In the genomic region with DNA sequence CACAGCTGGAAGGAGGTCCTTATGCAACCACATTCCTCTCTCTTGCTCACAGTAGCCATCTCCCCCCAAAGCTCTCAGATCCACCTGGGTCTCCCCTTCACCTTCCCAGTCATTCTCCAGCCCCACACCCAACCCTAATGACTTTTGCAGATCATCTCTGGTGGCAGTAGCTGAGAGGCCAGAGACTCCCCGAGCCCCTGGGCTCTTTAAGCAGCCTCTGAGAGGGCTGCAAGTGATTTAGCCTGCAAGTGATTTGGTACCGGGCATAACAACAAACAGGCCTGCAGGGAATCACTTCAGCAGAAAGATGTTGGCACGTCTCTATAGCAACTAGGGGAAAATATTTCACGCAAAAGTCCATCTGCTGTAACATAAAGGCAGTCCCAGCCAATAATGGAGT, we compare ENCODE assay signal across 16 mouse cellular contexts.
A peak's percentile ranks its signal among the peaks of the same experiment; 100 is the strongest.
DNase-seq lines count a peak whose midpoint lies in the region; ATAC-seq and TF ChIP-seq lines count a peak whose summit lies in the region.
"Had no signal": no experiment of that assay in that cellular context is flagged by ENCODE, and none has a peak within 500 bp of the region (broad histone marks: within the 10 kb centered on the region; RNA-seq: fewer than 3 reads in every experiment).

No protein-coding gene starts in this region.

- H3K36me3 ChIP-seq in forebrain, embryonic 16.5 days (ENCODE audit: control insufficient read depth, insufficient read depth): no peaks in the 10 kb centered on the region
- no peaks in the 10 kb centered on the region for H3K36me3 ChIP-seq in forebrain, embryonic 13.5 days (ENCODE audit: poor library complexity, severe bottlenecking)
- H3K36me3 ChIP-seq in lung, postnatal 0 days (ENCODE audit: insufficient read depth, low read length): no peaks in the 10 kb centered on the region
- no peaks in the 10 kb centered on the region for H3K36me3 ChIP-seq in hindbrain, embryonic 16.5 days (ENCODE audit: control insufficient read depth, insufficient read depth, low read length)
- H3K36me3 ChIP-seq in neural tube, embryonic 13.5 days: no peaks in the 10 kb centered on the region
- H3K36me3 ChIP-seq in intestine, postnatal 0 days (ENCODE audit: control insufficient read depth, insufficient read depth): no peaks in the 10 kb centered on the region
- H3K36me3 ChIP-seq: G1E; heart, embryonic 15.5 days; intestine, embryonic 15.5 days had no signal

- no peak for TF ChIP-seq EP300 in lung, postnatal 0 days (IDR thresholded peaks at IDR 0.05)

- no peak for TF ChIP-seq POLR2A in lung, adult 2 months (IDR thresholded peaks at IDR 0.05; ENCODE audit: borderline replicate concordance, extremely low read depth, low read depth, low read length)

- no peaks in the 10 kb centered on the region for H3K27me3 ChIP-seq in forebrain, embryonic 16.5 days (replicated peaks; ENCODE audit: control insufficient read depth, insufficient read depth, low read length)
- no peaks in the 10 kb centered on the region for H3K27me3 ChIP-seq in forebrain, embryonic 13.5 days
- H3K27me3 ChIP-seq in lung, postnatal 0 days (replicated peaks; ENCODE audit: insufficient read depth, low read length): no peaks in the 10 kb centered on the region
- H3K27me3 ChIP-seq in hindbrain, embryonic 16.5 days (replicated peaks; ENCODE audit: control insufficient read depth, insufficient read depth, low read length): no peaks in the 10 kb centered on the region
- no peaks in the 10 kb centered on the region for H3K27me3 ChIP-seq in neural tube, embryonic 13.5 days
- no peaks in the 10 kb centered on the region for H3K27me3 ChIP-seq in intestine, postnatal 0 days (replicated peaks; ENCODE audit: control insufficient read depth, insufficient read depth, low read length)
- H3K27me3 ChIP-seq: heart, embryonic 15.5 days; intestine, embryonic 15.5 days had no signal

- H3K27ac ChIP-seq in forebrain, embryonic 16.5 days (ENCODE audit: low read length): no peak overlapping the region
- no peak overlapping the region for H3K27ac ChIP-seq in forebrain, embryonic 13.5 days
- H3K27ac ChIP-seq in lung, postnatal 0 days (ENCODE audit: low read length): peak overlapping the region; percentile 6; the same call in 1 of the 2 replicates
- H3K27ac ChIP-seq in hindbrain, embryonic 16.5 days (ENCODE audit: low read depth, low read length): no peak overlapping the region
- peak overlapping the region; percentile 43 for H3K27ac ChIP-seq in neural tube, embryonic 13.5 days (replicated peaks)
- H3K27ac ChIP-seq in intestine, postnatal 0 days (ENCODE audit: low read depth, low read length): no peak overlapping the region
- H3K27ac ChIP-seq: heart, embryonic 15.5 days; intestine, embryonic 15.5 days had no signal

- no peak overlapping the region for H3K4me2 ChIP-seq in forebrain, embryonic 16.5 days (ENCODE audit: low read length)
- no peak overlapping the region for H3K4me2 ChIP-seq in forebrain, embryonic 13.5 days
- no peak overlapping the region for H3K4me2 ChIP-seq in lung, postnatal 0 days (replicated peaks; ENCODE audit: low read depth, low read length)
- no peak overlapping the region for H3K4me2 ChIP-seq in hindbrain, embryonic 16.5 days (ENCODE audit: low read length)
- no peak overlapping the region for H3K4me2 ChIP-seq in neural tube, embryonic 13.5 days
- H3K4me2 ChIP-seq in intestine, postnatal 0 days (replicated peaks; ENCODE audit: low read depth): no peak overlapping the region
- H3K4me2 ChIP-seq: heart, embryonic 15.5 days; intestine, embryonic 15.5 days had no signal

- H3K9me3 ChIP-seq in forebrain, embryonic 16.5 days (ENCODE audit: control insufficient read depth, low read length): no peaks in the 10 kb centered on the region
- H3K9me3 ChIP-seq in forebrain, embryonic 13.5 days (replicated peaks): no peaks in the 10 kb centered on the region
- no peaks in the 10 kb centered on the region for H3K9me3 ChIP-seq in lung, postnatal 0 days (ENCODE audit: low read length)
- H3K9me3 ChIP-seq in hindbrain, embryonic 16.5 days (ENCODE audit: control insufficient read depth, low read length): no peaks in the 10 kb centered on the region
- H3K9me3 ChIP-seq in neural tube, embryonic 13.5 days: no peaks in the 10 kb centered on the region
- no peaks in the 10 kb centered on the region for H3K9me3 ChIP-seq in intestine, postnatal 0 days (ENCODE audit: control insufficient read depth)
- H3K9me3 ChIP-seq: G1E; heart, embryonic 15.5 days; intestine, embryonic 15.5 days had no signal

- H3K4me1 ChIP-seq in forebrain, embryonic 16.5 days (replicated peaks; ENCODE audit: control insufficient read depth, insufficient read depth, low read length): peaks cover 7% of the 10 kb centered on the region
- H3K4me1 ChIP-seq in forebrain, embryonic 13.5 days: peaks cover 8% of the 10 kb centered on the region
- H3K4me1 ChIP-seq in lung, postnatal 0 days (ENCODE audit: insufficient read depth, low read depth, low read length): no peaks in the 10 kb centered on the region
- no peaks in the 10 kb centered on the region for H3K4me1 ChIP-seq in lung, adult 2 months (ENCODE audit: control insufficient read depth, insufficient read depth, low read length)
- peaks cover 8% of the 10 kb centered on the region for H3K4me1 ChIP-seq in hindbrain, embryonic 16.5 days (ENCODE audit: control insufficient read depth, insufficient read depth, low read depth, low read length)
- peaks cover 15% of the 10 kb centered on the region for H3K4me1 ChIP-seq in neural tube, embryonic 13.5 days (replicated peaks)
- no peaks in the 10 kb centered on the region for H3K4me1 ChIP-seq in intestine, postnatal 0 days (replicated peaks; ENCODE audit: control insufficient read depth, insufficient read depth, low read length)
- H3K4me1 ChIP-seq: heart, embryonic 15.5 days; intestine, embryonic 15.5 days had no signal

- 33% methylated on average over 4 of the region's 4 CpGs for WGBS in forebrain, embryonic 16.5 days
- 39% methylated on average over 4 of the region's 4 CpGs for WGBS in forebrain, embryonic 13.5 days
- 47% methylated on average over 4 of the region's 4 CpGs for WGBS in lung, postnatal 0 days
- 51% methylated on average over 4 of the region's 4 CpGs for WGBS in lung, adult 2 months
- WGBS in hindbrain, embryonic 16.5 days: 16% methylated on average over 4 of the region's 4 CpGs
- WGBS in neural tube, embryonic 13.5 days: 14% methylated on average over 4 of the region's 4 CpGs
- 50% methylated on average over 4 of the region's 4 CpGs for WGBS in intestine, postnatal 0 days

- H3K4me3 ChIP-seq in forebrain, embryonic 16.5 days (replicated peaks; ENCODE audit: low read length): no peak overlapping the region
- H3K4me3 ChIP-seq in forebrain, embryonic 13.5 days: no peak overlapping the region
- no peak overlapping the region for H3K4me3 ChIP-seq in lung, postnatal 0 days (ENCODE audit: low read depth, low read length)
- H3K4me3 ChIP-seq in lung, adult 2 months (replicated peaks; ENCODE audit: extremely low read depth, low read depth, low read length): no peak overlapping the region
- H3K4me3 ChIP-seq in hindbrain, embryonic 16.5 days (ENCODE audit: low read length): no peak overlapping the region
- H3K4me3 ChIP-seq in neural tube, embryonic 13.5 days: no peak overlapping the region
- no peak overlapping the region for H3K4me3 ChIP-seq in intestine, postnatal 0 days (ENCODE audit: low read depth, low read length)
- H3K4me3 ChIP-seq: heart, embryonic 15.5 days; intestine, embryonic 15.5 days; myocyte had no signal

- H3K9ac ChIP-seq in forebrain, embryonic 16.5 days (replicated peaks; ENCODE audit: low read depth, low read length): no peak overlapping the region
- no peak overlapping the region for H3K9ac ChIP-seq in forebrain, embryonic 13.5 days
- H3K9ac ChIP-seq in lung, postnatal 0 days (replicated peaks; ENCODE audit: low read depth): no peak overlapping the region
- no peak overlapping the region for H3K9ac ChIP-seq in hindbrain, embryonic 16.5 days (ENCODE audit: low read depth, low read length)
- no peak overlapping the region for H3K9ac ChIP-seq in neural tube, embryonic 13.5 days
- no peak overlapping the region for H3K9ac ChIP-seq in intestine, postnatal 0 days (ENCODE audit: low read depth, low read length)
- H3K9ac ChIP-seq: heart, embryonic 15.5 days; intestine, embryonic 15.5 days had no signal

- ATAC-seq in forebrain, embryonic 16.5 days: peak; percentile 71
- no peak for ATAC-seq in forebrain, embryonic 13.5 days
- ATAC-seq in lung, postnatal 0 days: no peak; the same call in 1 of the 2 replicates
- ATAC-seq in hindbrain, embryonic 16.5 days: peak; percentile 54
- ATAC-seq in neural tube, embryonic 13.5 days (ENCODE audit: low read depth): 0 out of 2 replicates have a peak, but pooled peaks have one; percentile 36
- no peak for ATAC-seq in intestine, postnatal 0 days
- ATAC-seq: intestine, embryonic 15.5 days had no signal

- no peak for TF ChIP-seq CTCF in lung, postnatal 0 days (IDR thresholded peaks at IDR 0.05)
- no peak for TF ChIP-seq CTCF in lung, adult 2 months (IDR thresholded peaks at IDR 0.05; ENCODE audit: insufficient read depth, low read length)
- no peak for TF ChIP-seq CTCF in intestine, postnatal 0 days (IDR thresholded peaks at IDR 0.05; ENCODE audit: low read depth)

- no peak for DNase-seq in lung, postnatal 0 days (ENCODE audit: low spot score)
- DNase-seq in lung, adult 2 months: no peak
- DNase-seq in gastrocnemius, postnatal 4 days (ENCODE audit: low spot score in 2 of 2): no peak
- DNase-seq: cerebellum, adult 9-10 months; gastrocnemius, postnatal 14 days; kidney, postnatal 4 days; spleen, adult 18-20 months had no signal

Comparison
In these comparisons a context has a peak if more than half of its experiments do, and no peak if none do; other contexts are left out.
1. ATAC-seq: peak in forebrain, embryonic 16.5 days (single experiment), hindbrain, embryonic 16.5 days (single experiment) and neural tube, embryonic 13.5 days (single experiment); none in forebrain, embryonic 13.5 days (single experiment), lung, postnatal 0 days (single experiment) and intestine, postnatal 0 days (single experiment).
2. H3K27ac ChIP-seq: peak in lung, postnatal 0 days (single experiment) and neural tube, embryonic 13.5 days (single experiment); none in forebrain, embryonic 16.5 days (single experiment), forebrain, embryonic 13.5 days (single experiment), hindbrain, embryonic 16.5 days (single experiment) and intestine, postnatal 0 days (single experiment).